Comparison of ENCODE assay signal across 8 mouse cellular contexts in the genomic region with DNA sequence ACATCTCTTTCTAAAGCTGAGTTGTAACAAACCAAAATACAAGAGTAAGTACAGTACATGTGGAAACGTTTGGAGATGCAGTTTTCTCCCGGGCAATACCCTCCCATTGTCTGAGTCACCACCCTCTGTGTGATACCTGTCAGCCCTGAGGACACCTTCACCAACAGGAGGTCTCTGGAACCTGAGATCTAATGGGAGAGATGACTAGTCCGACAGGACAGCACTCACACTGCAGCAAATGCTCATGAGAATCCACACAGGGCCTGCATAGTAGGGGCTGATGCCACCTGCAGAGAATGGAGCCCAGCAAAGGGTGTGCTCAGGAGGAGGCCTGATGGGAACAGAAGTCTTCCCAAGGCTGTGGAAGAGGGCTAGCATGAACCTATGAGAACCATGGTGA. TPM values are rescaled to one million over a fixed set of nuclear protein-coding genes. Genes with fewer than 3 reads are reported as not detected.
DNase-seq lines count a peak whose midpoint lies in the region; ATAC-seq and TF ChIP-seq lines count a peak whose summit lies in the region.

No protein-coding gene starts in this region.

- H3K36me3 ChIP-seq in heart, embryonic 16.5 days (ENCODE audit: control insufficient read depth, insufficient read depth): no peaks in the 10 kb centered on the region; the same call in 1 of the 2 replicates
- peaks cover 18% of the 10 kb centered on the region; the same call in 1 of the 2 replicates for H3K36me3 ChIP-seq in hindbrain, embryonic 12.5 days
- peaks cover 14% of the 10 kb centered on the region for H3K36me3 ChIP-seq in midbrain, embryonic 12.5 days

- peak overlapping the region; percentile 84 for H3K4me2 ChIP-seq in heart, embryonic 16.5 days (ENCODE audit: low read depth, low read length)
- H3K4me2 ChIP-seq in hindbrain, embryonic 12.5 days (replicated peaks): peak overlapping the region; percentile 80
- H3K4me2 ChIP-seq in midbrain, embryonic 12.5 days (replicated peaks): peak overlapping the region; percentile 80

- peak overlapping the region; percentile 94 for H3K27ac ChIP-seq in heart, embryonic 16.5 days (ENCODE audit: low read length)
- peak overlapping the region; percentile 86 for H3K27ac ChIP-seq in bone marrow, adult 2 months (ENCODE audit: control insufficient read depth, insufficient read depth, low read depth, low read length, poor library complexity)
- peak overlapping the region; percentile 94 for H3K27ac ChIP-seq in hindbrain, embryonic 12.5 days
- H3K27ac ChIP-seq in midbrain, embryonic 12.5 days (replicated peaks): peak overlapping the region; percentile 89

- peaks cover 27% of the 10 kb centered on the region for H3K4me1 ChIP-seq in heart, embryonic 16.5 days (ENCODE audit: control insufficient read depth, insufficient read depth, low read length)
- H3K4me1 ChIP-seq in bone marrow, adult 2 months (ENCODE audit: control insufficient read depth, insufficient read depth, low read length): peaks cover 7% of the 10 kb centered on the region; the same call in 1 of the 2 replicates
- H3K4me1 ChIP-seq in hindbrain, embryonic 12.5 days: peaks cover 24% of the 10 kb centered on the region
- peaks cover 26% of the 10 kb centered on the region for H3K4me1 ChIP-seq in midbrain, embryonic 12.5 days

- DNase-seq in heart, postnatal 36 days: no peak
- no peak for DNase-seq in urinary bladder, postnatal 10 days (ENCODE audit: low spot score)
- no peak for DNase-seq in thymus, postnatal 10 days (ENCODE audit: low spot score in 2 of 2)
- DNase-seq in cerebellum, adult 11 months: no peak

- no peaks in the 10 kb centered on the region for H3K27me3 ChIP-seq in heart, embryonic 16.5 days (ENCODE audit: control insufficient read depth, insufficient read depth, low read length)
- no peaks in the 10 kb centered on the region for H3K27me3 ChIP-seq in hindbrain, embryonic 12.5 days
- H3K27me3 ChIP-seq in midbrain, embryonic 12.5 days: no peaks in the 10 kb centered on the region

- intact Hi-C loops in heart, postnatal 36 days (cut with DNase I): loop anchor here (2.0 kb wide), 1 partner anchor 31 kb away; no protein-coding TSS in a partner anchor

- no peaks in the 10 kb centered on the region for H3K9me3 ChIP-seq in heart, embryonic 16.5 days (replicated peaks; ENCODE audit: control insufficient read depth, low read length)
- no peaks in the 10 kb centered on the region for H3K9me3 ChIP-seq in hindbrain, embryonic 12.5 days (replicated peaks)
- no peaks in the 10 kb centered on the region for H3K9me3 ChIP-seq in midbrain, embryonic 12.5 days

- TF ChIP-seq CTCF in bone marrow, adult 2 months (IDR thresholded peaks at IDR 0.05; ENCODE audit: control insufficient read depth, insufficient read depth, low read length): no peak

- ATAC-seq in heart, embryonic 16.5 days (replicated peaks; ENCODE audit: extremely low read depth, insufficient read depth, low FRiP score): no peak
- ATAC-seq in hindbrain, embryonic 12.5 days (ENCODE audit: low FRiP score): peak; percentile 12
- peak; percentile 3; the same call in 1 of the 2 replicates for ATAC-seq in midbrain, embryonic 12.5 days (ENCODE audit: low FRiP score, low read depth)

- no peak for TF ChIP-seq POLR2A in bone marrow, adult 2 months (IDR thresholded peaks at IDR 0.05; ENCODE audit: borderline replicate concordance, control insufficient read depth, low read depth, low read length)

- H3K9ac ChIP-seq in heart, embryonic 16.5 days (ENCODE audit: low read length): peak overlapping the region; percentile 72
- peak overlapping the region; percentile 81 for H3K9ac ChIP-seq in hindbrain, embryonic 12.5 days
- H3K9ac ChIP-seq in midbrain, embryonic 12.5 days (replicated peaks): peak overlapping the region; percentile 79

- WGBS in heart, embryonic 16.5 days: 20% methylated on average over 3 of the region's 3 CpGs
- 17% methylated on average over 3 of the region's 3 CpGs for WGBS in bone marrow, adult 2 months
- 22% methylated on average over 3 of the region's 3 CpGs for WGBS in hindbrain, embryonic 12.5 days
- 34% methylated on average over 3 of the region's 3 CpGs for WGBS in midbrain, embryonic 12.5 days

- H3K4me3 ChIP-seq in heart, embryonic 16.5 days (ENCODE audit: low read length): peak overlapping the region; percentile 69
- H3K4me3 ChIP-seq in bone marrow, adult 2 months (replicated peaks; ENCODE audit: control insufficient read depth, low read depth, low read length): no peak overlapping the region
- peak overlapping the region; percentile 63 for H3K4me3 ChIP-seq in hindbrain, embryonic 12.5 days
- H3K4me3 ChIP-seq in midbrain, embryonic 12.5 days: peak overlapping the region; percentile 77

RNA-seq across cellular contexts. Expression of a gene that starts 0.5 kb away (rescaled TPM):
- polyA plus RNA-seq in heart, embryonic 16.5 days (2015; fragmentation: Nextera tagmentation; extraction: Ambion mirVana): 37.6 and 40.4 TPM in 2 replicates
- total RNA-seq in heart, postnatal 36 days (2021): 10 to 100 TPM; 23.0 to 23.4 TPM
- polyA plus RNA-seq in bone marrow, adult 2 months (2011; ENCODE audit: insufficient read depth, insufficient read length, low replicate concordance, missing spikeins): 42.2 and 114 TPM in 2 replicates
- 41.6 and 49.4 TPM in 2 replicates for polyA plus RNA-seq in hindbrain, embryonic 12.5 days (2016; fragmentation: Nextera tagmentation; extraction: Ambion mirVana)
- polyA plus RNA-seq in midbrain, embryonic 12.5 days (2016; fragmentation: Nextera tagmentation; extraction: Ambion mirVana): 42.9 and 48.6 TPM in 2 replicates

RNA-seq across cellular contexts. Expression of a gene that starts 4.8 kb away (rescaled TPM):
- 8.0 and 17.9 TPM in 2 replicates for polyA plus RNA-seq in heart, embryonic 16.5 days (2015; fragmentation: Nextera tagmentation; extraction: Ambion mirVana)
- 1 to 10 TPM; 1.2 to 1.6 TPM for total RNA-seq in heart, postnatal 36 days (2021)
- not detected in 2 replicates for polyA plus RNA-seq in bone marrow, adult 2 months (2011; ENCODE audit: insufficient read depth, insufficient read length, low replicate concordance, missing spikeins)
- 2.3 and 2.4 TPM in 2 replicates for polyA plus RNA-seq in hindbrain, embryonic 12.5 days (2016; fragmentation: Nextera tagmentation; extraction: Ambion mirVana)
- 2.5 and 2.9 TPM in 2 replicates for polyA plus RNA-seq in midbrain, embryonic 12.5 days (2016; fragmentation: Nextera tagmentation; extraction: Ambion mirVana)

RNA-seq across cellular contexts. Expression of a gene that starts 8.4 kb away (rescaled TPM):
- 192 and 202 TPM in 2 replicates for polyA plus RNA-seq in heart, embryonic 16.5 days (2015; fragmentation: Nextera tagmentation; extraction: Ambion mirVana)
- 100 to 1,000 TPM; 189 to 202 TPM for total RNA-seq in heart, postnatal 36 days (2021)
- 9.3 TPM in 1 of 2 replicates, not detected in the other for polyA plus RNA-seq in bone marrow, adult 2 months (2011; ENCODE audit: insufficient read depth, insufficient read length, low replicate concordance, missing spikeins)
- polyA plus RNA-seq in hindbrain, embryonic 12.5 days (2016; fragmentation: Nextera tagmentation; extraction: Ambion mirVana): 2.8 and 3.0 TPM in 2 replicates
- polyA plus RNA-seq in midbrain, embryonic 12.5 days (2016; fragmentation: Nextera tagmentation; extraction: Ambion mirVana): 1.5 and 1.8 TPM in 2 replicates

RNA-seq across cellular contexts. Expression of a gene that starts 32.3 kb away (rescaled TPM):
- polyA plus RNA-seq in heart, embryonic 16.5 days (2015; fragmentation: Nextera tagmentation; extraction: Ambion mirVana): not detected in 2 replicates
- not detected for total RNA-seq in heart, postnatal 36 days (2021)
- polyA plus RNA-seq in bone marrow, adult 2 months (2011; ENCODE audit: insufficient read depth, insufficient read length, low replicate concordance, missing spikeins): not detected in 2 replicates
- not detected in 2 replicates for polyA plus RNA-seq in hindbrain, embryonic 12.5 days (2016; fragmentation: Nextera tagmentation; extraction: Ambion mirVana)
- polyA plus RNA-seq in midbrain, embryonic 12.5 days (2016; fragmentation: Nextera tagmentation; extraction: Ambion mirVana): not detected in 2 replicates

RNA-seq across cellular contexts. Expression of a gene that starts 32.9 kb away (rescaled TPM):
- 5.4 and 5.8 TPM in 2 replicates for polyA plus RNA-seq in heart, embryonic 16.5 days (2015; fragmentation: Nextera tagmentation; extraction: Ambion mirVana)
- 10 to 100 TPM; 35.5 to 39.9 TPM for total RNA-seq in heart, postnatal 36 days (2021)
- 5.0 and 15.0 TPM in 2 replicates for polyA plus RNA-seq in bone marrow, adult 2 months (2011; ENCODE audit: insufficient read depth, insufficient read length, low replicate concordance, missing spikeins)
- polyA plus RNA-seq in hindbrain, embryonic 12.5 days (2016; fragmentation: Nextera tagmentation; extraction: Ambion mirVana): 10.1 and 10.6 TPM in 2 replicates
- polyA plus RNA-seq in midbrain, embryonic 12.5 days (2016; fragmentation: Nextera tagmentation; extraction: Ambion mirVana): 9.4 and 10.3 TPM in 2 replicates

Comparison
In these comparisons a context has a peak if more than half of its experiments do, and no peak if none do; other contexts are left out.
1. RNA of a gene that starts 8.4 kb away (polyA plus RNA-seq): 192 to 202 TPM in heart, embryonic 16.5 days; 9.3 TPM in bone marrow, adult 2 months, 2.8 to 3.0 TPM in hindbrain, embryonic 12.5 days and 1.5 to 1.8 TPM in midbrain, embryonic 12.5 days; every median in the first group is over 10 times any median in the second.
2. Peak in every context shown above with its lines, with median percentiles within 50 percentile points of each other: H3K27ac ChIP-seq, H3K4me2 ChIP-seq and H3K9ac ChIP-seq.